Mouse (Mus musculus) limb, embryonic 15.5 days (tissue): ENCODE measurements around the gene Ccdc51. TPM values are rescaled to one million over a fixed set of nuclear protein-coding genes. Genes with fewer than 3 reads are reported as not detected.
A peak's percentile ranks its signal among the peaks of the same experiment; 100 is the strongest.

Experiments used
- ATAC-seq: fragments of 200-750 bp; cut with Nextera tagmentation; 2 replicates; pipeline ENCODE4 v1.8.0; 2017; ENCODE audit warnings: low read depth, moderate TSS enrichment; ENCODE audit not compliant: insufficient number of reproducible peaks, low FRiP score, low TSS enrichment
- H3K27ac ChIP-seq: fragments of 300-500 bp; sonication (generic); 2 replicates; pipeline ENCODE4 v1.5.1; 2015; ENCODE audit warnings: moderate library complexity, mild to moderate bottlenecking, inconsistent platforms
- H3K27me3 ChIP-seq: fragments of 300-500 bp; sonication (generic); 2 replicates; pipeline ENCODE4 v1.6.1; 2015; ENCODE audit warnings: inconsistent platforms
- H3K36me3 ChIP-seq: fragments of 300-500 bp; sonication (generic); 2 replicates; pipeline ENCODE4 v1.6.1; 2015; ENCODE audit warnings: inconsistent platforms
- H3K4me1 ChIP-seq: fragments of 300-500 bp; sonication (generic); 2 replicates; pipeline ENCODE4 v1.6.1; 2015; ENCODE audit warnings: inconsistent platforms
- H3K4me2 ChIP-seq: fragments of 300-500 bp; sonication (generic); 2 replicates; pipeline ENCODE4 v1.6.1; 2015; ENCODE audit warnings: mild to moderate bottlenecking, inconsistent platforms
- H3K4me3 ChIP-seq: fragments of 300-500 bp; sonication (generic); 2 replicates; pipeline ENCODE4 v1.5.1; 2015; ENCODE audit warnings: mild to moderate bottlenecking, inconsistent platforms
- H3K9ac ChIP-seq: fragments of 300-500 bp; sonication (generic); 2 replicates; pipeline ENCODE4 v1.6.1; 2015; ENCODE audit warnings: inconsistent platforms
- H3K9me3 ChIP-seq: fragments of 300-500 bp; sonication (generic); 2 replicates; pipeline ENCODE4 v1.6.1; 2016; ENCODE audit warnings: inconsistent platforms
- WGBS: fragments of 180-500 bp; shearing (Covaris S2); methylation state at CpG from one replicate; pipeline ENCODE4 v1.1.7; 2015; 5-methylcytosine and 5-hydroxymethylcytosine counted together
- polyA plus RNA-seq: library from polyadenylated mRNA; unstranded; fragments of >200 nt; fragmentation: Nextera tagmentation; extraction: Ambion mirVana; gene quantifications from 2 replicates; pipeline ENCODE4 v1.2.1, GENCODE M21; 2015

The Ccdc51 gene
- polyA plus RNA-seq, 1 experiment from 2014 or later, result 13.6 TPM

DNA sequence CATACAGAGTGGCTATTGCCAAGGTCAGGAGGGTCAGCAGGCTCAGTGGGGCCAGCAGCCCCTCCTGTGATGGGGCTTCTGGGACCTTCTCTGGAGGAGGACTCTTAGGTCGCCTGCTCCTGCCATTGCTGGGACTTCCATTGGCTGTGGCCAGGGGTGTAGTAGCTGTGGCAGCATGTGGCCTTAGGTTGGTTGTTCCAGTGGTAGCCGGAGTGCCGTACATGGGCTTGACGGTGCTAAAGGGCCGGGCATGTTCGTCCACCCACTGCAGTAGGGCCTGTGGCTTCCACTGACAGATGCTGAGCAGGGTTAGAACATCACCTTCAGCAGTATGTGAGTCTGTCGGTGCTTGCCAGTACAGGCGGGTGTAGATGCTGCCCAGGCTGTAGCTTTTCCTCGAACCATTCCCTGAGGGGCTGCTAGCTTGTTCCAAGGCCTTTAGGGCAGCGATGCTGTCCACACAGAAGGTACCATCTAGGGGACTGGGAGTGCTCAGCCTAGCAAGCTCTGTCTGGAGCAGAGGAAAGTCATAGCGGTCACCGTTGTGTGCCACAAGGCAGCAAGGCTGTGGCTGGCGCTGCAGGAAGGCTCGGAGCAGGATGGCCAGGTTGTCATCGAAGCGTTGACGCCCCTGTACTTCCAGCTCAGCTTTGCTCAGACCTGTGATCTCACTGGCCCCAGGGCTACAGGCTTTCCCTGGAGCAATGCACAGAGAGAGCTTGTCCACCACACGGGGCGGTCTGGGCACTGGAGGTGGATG is 24.1 kb upstream of the Ccdc51 start:
- peak overlapping the region; percentile 41 for H3K4me3 ChIP-seq
- 0 out of 2 replicates have a peak overlapping the region, but pooled peaks have one; percentile 33 for H3K9ac ChIP-seq
- H3K27ac ChIP-seq, result peak overlapping the region; percentile 89
- H3K4me2 ChIP-seq, result peak overlapping the region; percentile 51
- H3K36me3 ChIP-seq, result peaks cover 57% of the 10 kb centered on the region
- no peaks in the 10 kb centered on the region for H3K27me3 ChIP-seq
- H3K9me3 ChIP-seq, result no peaks in the 10 kb centered on the region
- peaks cover 35% of the 10 kb centered on the region for H3K4me1 ChIP-seq
- no peak for ATAC-seq
- WGBS, result 92% methylated on average over 19 of the region's 19 CpGs

DNA sequence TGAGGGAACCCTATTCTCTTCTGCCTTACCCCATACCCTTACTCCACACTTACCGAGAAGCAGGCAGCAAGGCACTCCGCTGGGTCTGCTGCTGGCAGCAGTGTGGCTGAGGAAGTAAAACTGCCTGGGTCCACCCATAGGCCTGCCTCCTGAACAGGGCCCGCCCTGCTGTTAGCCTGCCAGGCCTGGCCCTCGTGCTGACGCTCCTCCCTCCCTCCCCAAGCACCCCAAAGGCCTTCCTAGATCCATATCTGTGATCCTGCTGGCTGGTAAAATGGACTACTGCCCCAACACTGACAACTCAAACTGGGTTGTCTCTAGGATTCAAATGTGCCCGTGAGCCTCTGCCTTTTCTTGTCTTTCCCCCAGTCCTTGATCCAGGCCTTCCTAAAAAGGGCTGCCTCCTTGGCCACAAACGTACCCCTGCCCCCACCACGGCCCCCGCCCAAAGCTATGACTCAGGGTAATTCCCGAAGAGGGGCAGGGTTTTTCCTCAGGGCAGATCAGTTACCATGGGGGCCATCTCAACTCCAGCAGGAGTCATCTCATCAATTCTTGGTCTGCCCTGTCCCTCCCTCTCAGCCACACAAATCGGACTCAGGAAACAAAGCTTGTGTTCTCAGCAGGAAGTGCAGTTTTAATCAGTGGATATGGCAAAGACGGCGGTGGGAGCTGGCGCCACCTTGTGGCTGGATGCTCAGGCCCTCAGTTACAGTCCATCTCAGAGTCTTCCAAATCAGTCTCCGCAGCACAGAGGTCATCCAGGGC is 23.0 kb upstream of the Ccdc51 start, which contains the start of gene Trex1:
TSS of gene Trex1 (minus strand) at position 599 of the 768 bp plus-strand sequence.
- 11% methylated on average over 15 of the region's 15 CpGs for WGBS
- H3K27me3 ChIP-seq, result no peaks in the 10 kb centered on the region
- no peaks in the 10 kb centered on the region for H3K9me3 ChIP-seq
- H3K4me2 ChIP-seq, result peak within 1 kb of the TSS; percentile 51
- peaks cover 65% of the 10 kb centered on the region for H3K36me3 ChIP-seq
- H3K4me3 ChIP-seq, result peak within 1 kb of the TSS; percentile 41
- ATAC-seq, result peak; percentile 83
- H3K27ac ChIP-seq, result peak within 1 kb of the TSS; percentile 89
- H3K9ac ChIP-seq, result peak within 1 kb of the TSS; percentile 33; the same call in 1 of the 2 replicates
- peaks cover 34% of the 10 kb centered on the region for H3K4me1 ChIP-seq

DNA sequence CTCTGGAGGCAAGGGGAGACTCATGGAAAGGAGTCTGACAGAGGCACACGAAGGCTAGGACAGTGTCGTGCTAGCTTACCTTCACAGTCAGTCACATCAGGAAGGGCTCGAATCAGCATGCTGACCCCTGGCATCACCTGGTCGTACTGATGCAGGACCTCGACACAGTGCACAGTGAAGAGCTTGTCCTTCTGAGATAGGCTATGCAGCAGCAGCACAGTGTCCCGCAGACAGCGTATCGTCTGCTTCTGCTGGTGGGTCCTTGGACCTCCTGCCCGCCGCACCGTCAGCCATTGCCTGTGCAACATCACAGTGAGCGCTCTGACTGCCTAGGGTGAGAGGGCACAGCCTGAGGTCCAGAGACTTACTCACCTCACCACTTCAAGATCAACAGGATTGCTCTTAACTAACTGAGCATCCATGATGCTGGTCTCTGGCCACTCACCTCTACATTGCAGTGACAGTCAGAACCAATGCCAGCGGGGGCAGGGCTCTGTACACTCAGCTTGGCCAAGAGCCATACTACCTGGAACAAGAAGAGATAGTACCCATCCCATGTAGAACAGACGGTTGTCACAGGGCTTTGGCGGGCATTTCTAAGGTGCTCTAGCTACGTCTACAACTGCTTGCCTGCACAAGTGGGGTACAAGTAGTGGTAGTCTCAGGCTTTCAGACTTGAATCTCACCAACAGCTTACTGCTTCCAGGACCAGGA is 22.0 kb upstream of the Ccdc51 start:
- WGBS, result 93% methylated on average over 16 of the region's 16 CpGs
- Histone ChIP-seq H3K9me3 (no peaks in the 10 kb centered on the region), H3K4me1 (peaks cover 24% of the 10 kb centered on the region), H3K9ac (no peak overlapping the region), H3K27me3 (no peaks in the 10 kb centered on the region), H3K4me2 (no peak overlapping the region), H3K36me3 (peaks cover 76% of the 10 kb centered on the region), H3K4me3 (no peak overlapping the region), H3K27ac (peak overlapping the region; percentile 89; the same call in 1 of the 2 replicates)
- no peak for ATAC-seq

DNA sequence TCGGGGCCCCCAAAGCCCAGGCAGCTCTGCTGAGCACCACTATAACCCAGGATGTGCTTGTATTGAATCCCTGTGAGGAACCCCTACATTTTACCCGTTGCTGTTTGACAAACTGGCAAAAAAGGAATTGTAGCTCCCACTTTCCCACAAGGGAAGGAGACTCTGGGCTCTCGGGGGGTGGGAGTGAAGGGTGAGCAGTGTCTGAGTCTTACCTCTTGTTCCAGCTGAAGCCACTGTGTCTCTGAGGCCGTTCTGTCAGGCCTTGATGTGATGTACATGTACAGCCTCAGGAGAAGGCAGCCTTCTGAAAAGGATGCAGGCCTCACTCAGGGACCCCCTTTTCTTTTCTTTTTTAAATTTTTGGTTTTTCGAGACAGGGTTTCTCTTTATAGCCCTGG is 21.4 kb upstream of the Ccdc51 start:
- Histone ChIP-seq H3K9ac (no peak overlapping the region), H3K4me3 (no peak overlapping the region), H3K27me3 (no peaks in the 10 kb centered on the region), H3K4me1 (peaks cover 21% of the 10 kb centered on the region), H3K4me2 (no peak overlapping the region), H3K27ac (no peak overlapping the region; the same call in 1 of the 2 replicates), H3K9me3 (no peaks in the 10 kb centered on the region), H3K36me3 (peaks cover 80% of the 10 kb centered on the region)
- 87% methylated on average over 5 of the region's 5 CpGs for WGBS
- ATAC-seq, result no peak

DNA sequence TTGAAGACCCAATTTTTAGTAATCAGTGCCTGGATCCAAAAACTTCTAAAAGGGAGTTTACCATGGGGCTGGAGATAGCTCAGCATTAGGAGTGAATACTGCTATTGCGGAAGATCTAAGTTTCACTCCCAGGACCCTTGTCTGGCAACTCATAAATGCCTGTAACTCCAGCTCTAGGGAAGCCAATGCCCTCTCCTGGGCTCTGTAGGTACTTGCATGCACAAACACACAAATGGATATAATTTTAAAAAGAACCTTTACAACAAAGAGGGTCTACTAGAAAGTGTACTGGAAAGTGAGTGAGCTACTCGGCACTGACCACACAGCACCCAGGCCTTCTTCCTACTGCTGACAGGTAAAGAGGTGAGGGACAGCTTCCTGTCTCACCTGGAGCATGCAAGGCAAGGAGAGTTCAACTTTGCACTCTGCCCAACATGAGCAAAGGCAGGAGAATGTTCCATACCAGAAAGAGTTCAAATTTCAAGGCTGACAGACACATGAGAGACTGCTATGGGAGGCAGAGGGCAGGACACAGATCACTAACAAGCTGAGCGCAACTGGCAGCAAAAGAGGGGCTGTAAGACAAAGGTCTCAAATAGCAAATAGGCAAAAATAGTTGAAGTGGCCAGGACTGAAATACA is 14.1 kb upstream of the Ccdc51 start:
- peaks cover 86% of the 10 kb centered on the region for H3K36me3 ChIP-seq
- H3K4me2 ChIP-seq, result no peak overlapping the region
- no peak for ATAC-seq
- peaks cover 7% of the 10 kb centered on the region for H3K4me1 ChIP-seq
- H3K27ac ChIP-seq, result no peak overlapping the region
- 92% methylated on average over 3 of the region's 3 CpGs for WGBS
- H3K9ac ChIP-seq, result no peak overlapping the region
- no peaks in the 10 kb centered on the region for H3K9me3 ChIP-seq
- no peak overlapping the region for H3K4me3 ChIP-seq
- H3K27me3 ChIP-seq, result no peaks in the 10 kb centered on the region

DNA sequence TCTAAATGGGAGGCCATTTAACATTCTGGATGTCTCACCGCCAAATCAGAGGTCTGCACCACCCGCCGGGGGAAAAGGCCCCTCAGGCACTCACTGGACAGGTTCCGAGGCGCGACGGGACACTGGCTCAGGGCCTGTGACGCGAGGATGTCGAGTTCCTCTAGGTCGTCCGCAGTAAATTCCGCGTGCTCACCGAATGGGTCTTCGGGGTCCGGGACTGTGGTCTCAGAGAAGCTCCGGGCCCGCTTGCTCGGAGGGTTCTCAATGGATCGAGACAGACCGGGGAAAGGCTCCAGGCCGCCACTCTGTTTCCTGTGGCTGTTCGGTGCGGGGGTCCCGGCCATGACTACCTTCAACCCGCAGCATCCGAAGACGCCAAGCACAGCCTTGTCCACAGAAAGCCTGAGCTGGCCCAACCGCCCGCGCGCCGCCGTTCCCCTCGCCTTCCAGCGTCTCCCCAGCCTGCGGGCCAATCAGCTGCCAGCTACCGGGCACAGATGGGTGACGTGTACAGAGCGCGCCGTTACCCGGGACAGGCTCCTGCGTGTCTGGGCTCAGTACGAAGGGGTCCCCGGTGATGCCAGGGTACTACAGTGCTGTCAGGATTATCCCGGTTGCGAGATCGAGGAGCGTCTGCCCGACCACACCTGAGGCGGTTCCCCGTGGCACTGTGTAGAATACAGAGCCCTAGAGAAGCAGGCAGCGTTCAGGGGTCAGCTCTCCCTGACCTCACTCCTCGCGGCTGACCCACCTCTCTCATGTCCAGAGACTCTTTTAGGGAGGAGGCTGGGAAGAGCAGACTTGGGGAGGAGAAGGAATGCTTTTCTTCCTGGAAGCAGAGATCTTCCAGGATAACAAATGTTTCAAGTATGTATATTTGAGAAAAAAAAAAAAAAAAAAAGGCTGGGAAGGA is 8.4 kb upstream of the Ccdc51 start, which contains the start of gene Atrip:
TSS of gene Atrip (minus strand) at position 464 of the 913 bp plus-strand sequence.
- H3K4me2 ChIP-seq, result peak within 1 kb of the TSS; percentile 83
- no peaks in the 10 kb centered on the region for H3K9me3 ChIP-seq
- peaks cover 15% of the 10 kb centered on the region for H3K4me1 ChIP-seq
- H3K27ac ChIP-seq, result peak within 1 kb of the TSS; percentile 73
- ATAC-seq, result peak; percentile 95
- peak within 1 kb of the TSS; percentile 81 for H3K4me3 ChIP-seq
- peak within 1 kb of the TSS; percentile 88 for H3K9ac ChIP-seq
- H3K27me3 ChIP-seq, result no peaks in the 10 kb centered on the region
- WGBS, result under 1% methylated on average over 56 of the region's 57 CpGs
- peaks cover 38% of the 10 kb centered on the region for H3K36me3 ChIP-seq

DNA sequence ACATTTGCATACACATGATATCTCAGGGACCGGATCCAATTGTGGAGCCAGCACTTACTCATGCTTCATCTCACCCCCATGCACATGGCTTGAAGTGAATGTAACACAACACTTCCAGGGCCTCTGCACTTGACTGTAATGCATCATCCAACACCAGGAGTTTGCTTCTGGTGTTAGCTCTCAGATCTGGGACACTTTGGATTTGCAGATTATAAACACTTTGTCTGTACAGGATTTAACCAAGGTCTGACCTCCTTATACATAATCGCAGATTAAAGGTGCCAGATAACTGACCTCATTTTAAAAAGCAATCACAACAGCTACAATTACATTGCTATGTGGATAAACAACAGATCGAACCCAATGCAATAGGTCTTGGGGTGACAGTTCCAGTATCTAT is 1.8 kb upstream of the Ccdc51 start:
- 93% methylated on average over 3 of the region's 3 CpGs for whole genome bisulfite sequencing
- Histone ChIP-seq H3K27ac (no peak overlapping the region), H3K27me3 (no peaks in the 10 kb centered on the region), H3K4me2 (no peak overlapping the region), H3K9ac (no peak overlapping the region), H3K4me1 (peaks cover 20% of the 10 kb centered on the region), H3K4me3 (no peak overlapping the region), H3K9me3 (no peaks in the 10 kb centered on the region), H3K36me3 (peaks cover 24% of the 10 kb centered on the region)
- ATAC-seq, result no peak

DNA sequence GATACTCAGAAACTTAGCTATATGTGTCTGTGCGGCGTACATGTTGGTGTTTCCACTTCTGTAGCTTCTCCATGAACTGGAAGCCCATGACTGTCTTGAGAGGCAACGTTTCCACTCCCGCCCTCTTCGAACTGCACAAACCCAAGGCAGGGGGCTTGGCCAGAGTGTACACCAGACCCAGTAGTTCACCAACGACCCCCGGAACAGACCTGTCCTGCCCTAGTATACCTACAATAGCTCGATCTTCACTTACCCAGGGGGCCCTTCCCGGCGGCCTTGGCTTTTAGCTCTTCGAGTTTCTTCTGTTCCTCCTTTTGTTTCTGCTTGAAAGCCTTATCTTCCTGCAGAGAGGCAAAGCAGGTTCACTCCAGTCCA is 557 bp upstream of the Ccdc51 start:
- Histone ChIP-seq H3K36me3 (peaks cover 24% of the 10 kb centered on the region), H3K4me3 (peak overlapping the region; percentile 77), H3K27ac (peak overlapping the region; percentile 81), H3K4me1 (peaks cover 20% of the 10 kb centered on the region), H3K9me3 (no peaks in the 10 kb centered on the region), H3K4me2 (peak overlapping the region; percentile 65), H3K9ac (peak overlapping the region; percentile 83), H3K27me3 (no peaks in the 10 kb centered on the region)
- ATAC-seq, result no peak
- WGBS, result 3% methylated on average over 11 of the region's 11 CpGs

DNA sequence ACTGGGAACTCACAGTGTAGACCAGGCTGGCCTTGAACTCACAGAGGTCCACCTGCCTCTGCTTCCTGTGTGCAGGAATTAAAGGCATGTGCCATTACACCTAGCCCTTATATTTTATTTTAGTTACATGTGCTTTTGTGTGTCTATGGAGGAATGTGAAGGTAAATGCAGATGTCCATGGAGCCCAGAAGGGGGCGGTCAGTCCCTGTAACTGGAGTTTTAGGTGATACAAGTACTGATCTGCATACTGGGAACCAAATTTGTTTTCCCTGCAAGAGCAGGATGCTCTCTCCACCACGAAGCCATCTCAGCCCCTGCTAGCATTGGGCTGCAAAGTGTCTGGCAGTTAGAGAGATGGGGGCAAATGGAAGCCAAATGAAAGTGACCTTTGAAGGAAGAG is 2.6 kb downstream of the Ccdc51 start:
- no peak for ATAC-seq
- H3K4me3 ChIP-seq, result no peak overlapping the region
- no peak overlapping the region for H3K27ac ChIP-seq
- H3K9ac ChIP-seq, result no peak overlapping the region
- H3K4me2 ChIP-seq, result no peak overlapping the region
- no peaks in the 10 kb centered on the region for H3K27me3 ChIP-seq
- peaks cover 14% of the 10 kb centered on the region; the same call in 1 of the 2 replicates for H3K36me3 ChIP-seq
- 16% methylated on average over 2 of the region's 2 CpGs for WGBS
- H3K9me3 ChIP-seq, result no peaks in the 10 kb centered on the region
- H3K4me1 ChIP-seq, result peaks cover 25% of the 10 kb centered on the region

DNA sequence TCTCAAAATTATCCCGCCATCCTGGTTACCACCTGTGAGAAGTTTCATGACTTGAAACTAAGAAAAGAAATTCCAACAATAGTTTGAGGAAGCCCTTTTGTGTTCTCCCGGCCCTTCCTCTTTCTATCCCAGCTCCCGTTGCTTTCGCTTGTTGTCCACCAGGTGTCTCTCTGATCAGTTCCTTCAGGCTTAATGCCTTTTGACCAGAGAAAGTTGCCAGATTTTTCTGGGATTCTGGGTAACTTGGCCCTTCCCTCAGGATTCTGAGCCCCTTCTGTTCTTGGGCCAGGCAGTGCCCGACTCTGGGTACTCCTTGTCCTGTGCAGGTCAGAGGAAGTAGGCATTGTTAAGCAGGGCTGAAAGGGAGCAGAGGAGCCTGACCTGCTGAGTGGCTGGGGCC is 5.7 kb downstream of the Ccdc51 start:
- Histone ChIP-seq H3K27ac (no peak overlapping the region), H3K4me3 (no peak overlapping the region), H3K27me3 (no peaks in the 10 kb centered on the region), H3K9me3 (no peaks in the 10 kb centered on the region), H3K36me3 (peaks cover 28% of the 10 kb centered on the region), H3K9ac (peak overlapping the region; percentile 8; the same call in 1 of the 2 replicates), H3K4me2 (no peak overlapping the region), H3K4me1 (peaks cover 10% of the 10 kb centered on the region)
- no peak for ATAC-seq
- 17% methylated on average over 5 of the region's 5 CpGs for WGBS
